10 mouse cellular contexts compared by ENCODE assay signal in the genomic region with DNA sequence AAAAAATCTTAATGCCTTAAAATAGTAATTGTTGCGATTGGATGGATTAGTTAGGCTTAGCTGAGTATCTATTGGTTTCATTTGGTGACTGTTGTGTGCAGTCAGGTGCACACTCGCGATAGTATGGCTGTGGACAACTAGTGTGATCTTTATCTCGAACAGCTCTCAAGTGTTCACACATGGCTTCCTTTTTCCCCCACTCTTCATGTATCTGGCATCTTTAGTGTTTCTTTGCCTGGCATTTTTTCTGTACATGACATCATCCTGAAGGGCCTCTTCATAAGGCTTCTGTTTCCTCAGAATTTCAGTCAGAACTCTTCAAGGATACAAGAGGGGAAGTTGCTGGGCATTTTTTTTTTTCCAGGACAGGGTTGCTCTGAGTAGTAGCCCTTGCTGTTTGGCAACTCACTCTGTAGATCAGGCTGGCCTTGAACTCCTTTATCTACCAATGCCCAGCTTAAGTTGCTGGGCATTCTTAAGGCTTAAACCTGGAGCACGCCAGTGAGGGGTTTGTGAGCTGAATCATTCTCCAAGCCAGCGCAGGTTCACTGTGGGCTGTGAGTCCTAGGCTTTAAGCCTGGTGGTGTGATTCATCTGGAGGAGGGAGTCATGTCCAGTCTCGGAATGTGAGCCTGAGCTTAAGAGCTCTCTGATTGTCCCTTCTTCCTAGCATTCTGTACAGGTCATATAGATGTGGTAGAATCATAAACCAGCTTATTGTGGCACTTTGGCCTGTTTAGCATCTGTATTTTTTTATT. TPM values are rescaled to one million over a fixed set of nuclear protein-coding genes. Genes with fewer than 3 reads are reported as not detected.
DNase-seq lines count a peak whose midpoint lies in the region; ATAC-seq lines count a peak whose summit lies in the region.
"Had no signal": no experiment of that assay in that cellular context is flagged by ENCODE, and none has a peak within 500 bp of the region (broad histone marks: within the 10 kb centered on the region; RNA-seq: fewer than 3 reads in every experiment).

No protein-coding gene starts in this region.

- ATAC-seq in megakaryocyte-erythroid progenitor cell, adult 5-6 weeks (replicated peaks; ENCODE audit: low FRiP score, low TSS enrichment, poor library complexity, severe bottlenecking), result peak; percentile 91
- ATAC-seq in inflammation-experienced regulatory T-cells, adult 6 months, result no peak
- ATAC-seq: intestine, postnatal 0 days had no signal

- DNase-seq in lung, postnatal 36 days, result peak; percentile 35
- DNase-seq in lung, postnatal 4 days, result no peak
- DNase-seq in adrenal gland, adult 2 months, result peak; percentile 74
- peak; percentile 22 for DNase-seq in c-Kit-positive CD71-positive TER-119-positive erythroid progenitor cells, embryonic 14.5 days (ENCODE audit: low spot score)
- DNase-seq in B cell, adult 2 months, result no peak
- DNase-seq: cerebellum, adult 11-12 months; kidney, postnatal 4 days had no signal

RNA-seq across cellular contexts. Expression of gene Ube2q2, which starts 22.2 kb away (rescaled TPM):
- 10 to 100 TPM; 52.7 to 62.9 TPM for total RNA-seq in adrenal gland, adult 2 months (2021)
- 28.8 and 35.3 TPM in 2 replicates for polyA plus RNA-seq in adrenal gland, adult 2 months (2012; rRNA removed)
- total RNA-seq in megakaryocyte-erythroid progenitor cell, adult 5-6 weeks (2014; fragmentation: Nextera tagmentation), result 29.3 and 49.5 TPM in 2 replicates
- 69.1 and 69.4 TPM in 2 replicates for total RNA-seq in megakaryocyte-erythroid progenitor cell, adult 5-6 weeks (2017)
- 10 to 100 TPM; 11.5 to 16.9 (median 14.1) TPM for polyA plus RNA-seq in inflammation-experienced regulatory T-cells, adult 6 months (2017; shearing (Covaris generic))

RNA-seq across cellular contexts. Expression of gene Fbxo22, which starts 37.9 kb away (rescaled TPM):
- 10 to 100 TPM; 32.5 to 40.3 TPM for total RNA-seq in adrenal gland, adult 2 months (2021)
- polyA plus RNA-seq in adrenal gland, adult 2 months (2012; rRNA removed), result 6.4 and 7.5 TPM in 2 replicates
- total RNA-seq in megakaryocyte-erythroid progenitor cell, adult 5-6 weeks (2014; fragmentation: Nextera tagmentation), result 24.7 and 53.3 TPM in 2 replicates
- total RNA-seq in megakaryocyte-erythroid progenitor cell, adult 5-6 weeks (2017), result 37.1 and 38.1 TPM in 2 replicates
- polyA plus RNA-seq in inflammation-experienced regulatory T-cells, adult 6 months (2017; shearing (Covaris generic)), result 10 to 100 TPM; 39.3 to 50.5 (median 42.0) TPM

Comparison
In these comparisons a context has a peak if more than half of its experiments do, and no peak if none do; other contexts are left out.
1. DNase-seq: peak in lung, postnatal 36 days (single experiment), adrenal gland, adult 2 months (single experiment) and c-Kit-positive CD71-positive TER-119-positive erythroid progenitor cells, embryonic 14.5 days (single experiment); none in lung, postnatal 4 days (0 of 2) and B cell, adult 2 months (0 of 2).